8 mouse cellular contexts compared by ENCODE assay signal in genomic region chr17:66123066-66123815, GRCm38 (mm10). TPM values are rescaled to one million over a fixed set of nuclear protein-coding genes. Genes with fewer than 3 reads are reported as not detected.
DNase-seq lines count a peak whose midpoint lies in the region; ATAC-seq lines count a peak whose summit lies in the region.

Gene Ddx11 (plus strand): TSS chr17:66123520.

- 6% methylated on average over 45 of the region's 45 CpGs for WGBS in heart, embryonic 14.5 days
- WGBS in liver, embryonic 12.5 days (ENCODE audit: insufficient replicate concordance): 5% methylated on average over 45 of the region's 45 CpGs

- ATAC-seq in heart, embryonic 14.5 days (ENCODE audit: insufficient number of reproducible peaks, insufficient read depth, low FRiP score, low read depth): peak; percentile 79
- peak; percentile 86 for ATAC-seq in liver, embryonic 12.5 days

- peak within 1 kb of the TSS; percentile 87 to 94 for H3K27ac ChIP-seq in heart, embryonic 14.5 days (replicated peaks in 1 of 2; ENCODE audit: control insufficient read depth in 1 of 2, insufficient read depth in 1 of 2, low read depth in 2 of 2, low read length in 2 of 2)
- peak within 1 kb of the TSS; percentile 93 for H3K27ac ChIP-seq in liver, embryonic 12.5 days

- H3K4me1 ChIP-seq in heart, embryonic 14.5 days (ENCODE audit: control insufficient read depth in 2 of 2, insufficient read depth in 2 of 2, low read length in 2 of 2): peaks cover 2 to 13% of the 10 kb centered on the region in 2 experiments; a peak in 2 of 4 replicates
- peaks cover 33% of the 10 kb centered on the region for H3K4me1 ChIP-seq in liver, embryonic 12.5 days

- peak within 1 kb of the TSS; percentile 88 to 97 for H3K4me3 ChIP-seq in heart, embryonic 14.5 days (ENCODE audit: control insufficient read depth in 1 of 2, insufficient read depth in 1 of 2, low read depth in 1 of 2, low read length in 2 of 2)
- peak within 1 kb of the TSS; percentile 82 for H3K4me3 ChIP-seq in liver, embryonic 12.5 days

- no peaks in the 10 kb centered on the region for H3K27me3 ChIP-seq in heart, embryonic 14.5 days (ENCODE audit: control insufficient read depth, insufficient read depth, low read length)
- no peaks in the 10 kb centered on the region for H3K27me3 ChIP-seq in liver, embryonic 12.5 days (replicated peaks)
- no peaks in the 10 kb centered on the region for H3K27me3 ChIP-seq in splenic B cell, adult 2 months (ENCODE audit: control insufficient read depth, insufficient read depth, low read length, poor library complexity, severe bottlenecking)

- peak; percentile 89 to 93 for DNase-seq in CD8-positive naive resting alpha-beta T cell, adult 2 months (ENCODE audit: low read depth in 2 of 2, low spot score in 2 of 2)
- DNase-seq in c-Kit-negative CD71-positive TER-119-positive erythroid progenitor cells, embryonic 14.5 days (ENCODE audit: low read depth, low spot score): peak; percentile 83
- peak; percentile 83 for DNase-seq in fibroblast of lung, adult 2 months (ENCODE audit: low read depth)
- peak; percentile 96 for DNase-seq in kidney, postnatal 10 days
- DNase-seq in naive thymus-derived CD4-positive, alpha-beta T cell, adult 2 months (ENCODE audit: low read depth): peak; percentile 96
- DNase-seq in splenic B cell, adult 2 months (ENCODE audit: low read depth, low spot score): peak; percentile 95

- H3K9ac ChIP-seq in heart, embryonic 14.5 days (ENCODE audit: low read length): peak within 1 kb of the TSS; percentile 81
- peak within 1 kb of the TSS; percentile 82 for H3K9ac ChIP-seq in liver, embryonic 12.5 days

- peak within 1 kb of the TSS; percentile 87 for H3K4me2 ChIP-seq in heart, embryonic 14.5 days (ENCODE audit: low read length)
- peak within 1 kb of the TSS; percentile 75 for H3K4me2 ChIP-seq in liver, embryonic 12.5 days

- peaks cover 40% of the 10 kb centered on the region for H3K36me3 ChIP-seq in heart, embryonic 14.5 days (ENCODE audit: control insufficient read depth, insufficient read depth, low read length)
- H3K36me3 ChIP-seq in liver, embryonic 12.5 days: peaks cover 46% of the 10 kb centered on the region
- peaks cover 5% of the 10 kb centered on the region for H3K36me3 ChIP-seq in splenic B cell, adult 2 months (ENCODE audit: control insufficient read depth, insufficient read depth, low read length, poor library complexity, severe bottlenecking)

- no peaks in the 10 kb centered on the region for H3K9me3 ChIP-seq in heart, embryonic 14.5 days (ENCODE audit: control insufficient read depth, low read length)
- no peaks in the 10 kb centered on the region for H3K9me3 ChIP-seq in liver, embryonic 12.5 days (replicated peaks)

RNA-seq across cellular contexts. Expression of gene Ddx11, which starts in this region (rescaled TPM):
- polyA plus RNA-seq in heart, embryonic 14.5 days (2014; fragmentation: Nextera tagmentation; extraction: Ambion mirVana): 8.7 and 11.1 TPM in 2 replicates
- 15.5 and 16.1 TPM in 2 replicates for polyA plus RNA-seq in liver, embryonic 12.5 days (2016; fragmentation: Nextera tagmentation; extraction: Ambion mirVana)

Comparison
In these comparisons a context has a peak if more than half of its experiments do, and no peak if none do; other contexts are left out.
1. Peak in every context shown above with its lines: DNase-seq, ATAC-seq, H3K4me3 ChIP-seq and H3K27ac ChIP-seq.